Mouse (Mus musculus) cortical plate, adult 2 months (tissue): ENCODE measurements around the gene Slc22a23.

Source experiments
- CTCF ChIP-seq: fragments of 200-500 bp; IDR thresholded peaks from 2 replicates; pipeline ENCODE4 v1.5.1; 2011; ENCODE audit warnings: mild to moderate bottlenecking, control low read depth, low read length; ENCODE audit not compliant: insufficient read depth; ENCODE audit errors: extremely low read depth
- POLR2A ChIP-seq: fragments of 200-500 bp; IDR thresholded peaks from 2 replicates; pipeline ENCODE4 v1.6.1; 2011; ENCODE audit warnings: mild to moderate bottlenecking, low read length, control low read depth; ENCODE audit not compliant: insufficient read depth; ENCODE audit errors: extremely low read depth

DNA sequence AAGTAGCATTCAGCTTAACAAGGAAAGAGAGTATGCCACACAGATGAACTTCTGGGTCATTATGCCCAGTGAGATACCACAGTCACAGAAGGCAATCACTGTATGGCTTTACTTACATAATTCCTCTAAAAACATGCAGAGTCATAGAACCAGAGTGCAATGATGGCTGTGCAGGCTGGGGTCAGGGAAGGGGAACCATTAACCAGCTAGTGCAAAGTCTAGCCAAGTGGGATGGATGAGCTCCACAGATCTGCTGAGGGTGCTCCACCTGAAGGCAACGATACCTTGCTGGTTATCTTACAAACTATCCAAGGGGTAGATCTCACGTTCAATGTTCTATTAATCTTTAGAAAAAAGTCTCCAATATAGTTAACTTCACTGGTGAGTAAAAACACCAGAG is 88.3 kb downstream of the Slc22a23 start:
- TF ChIP-seq CTCF (no peak), POLR2A (no peak)
